Mouse (Mus musculus) cortical plate, adult 2 months (tissue): Measurements from ENCODE around the gene Cdc6. TPM values are rescaled to one million over a fixed set of nuclear protein-coding genes. Genes with fewer than 3 reads are reported as not detected.

ENCODE experiments used
- H3K27ac ChIP-seq: fragments of 200-500 bp; 2 replicates; pipeline ENCODE4 v1.5.1; 2012; ENCODE audit warnings: low read length, control low read depth, inconsistent platforms; ENCODE audit not compliant: insufficient read depth
- H3K4me1 ChIP-seq: fragments of 200-500 bp; 2 replicates; pipeline ENCODE4 v1.6.1; 2011; ENCODE audit warnings: low read length; ENCODE audit not compliant: control insufficient read depth, insufficient read depth
- H3K4me3 ChIP-seq: fragments of 200-500 bp; 2 replicates; pipeline ENCODE4 v1.5.1; 2011; ENCODE audit warnings: mild to moderate bottlenecking, low read length, control low read depth; ENCODE audit not compliant: insufficient read depth
- CTCF ChIP-seq: fragments of 200-500 bp; IDR thresholded peaks from 2 replicates; pipeline ENCODE4 v1.5.1; 2011; ENCODE audit warnings: mild to moderate bottlenecking, control low read depth, low read length; ENCODE audit not compliant: insufficient read depth; ENCODE audit errors: extremely low read depth
- POLR2A ChIP-seq: fragments of 200-500 bp; IDR thresholded peaks from 2 replicates; pipeline ENCODE4 v1.6.1; 2011; ENCODE audit warnings: mild to moderate bottlenecking, low read length, control low read depth; ENCODE audit not compliant: insufficient read depth; ENCODE audit errors: extremely low read depth
- polyA plus RNA-seq: library from polyadenylated mRNA; depleted of rRNA; stranded (reverse); fragments of >200 nt; gene quantifications from 2 replicates; pipeline ENCODE4 v1.2.3, GENCODE M21; 2012

Gene Cdc6
- polyA plus RNA-seq, 1 experiment: 0.56 TPM

- peaks cover 20% of the 10 kb centered on the region for H3K4me1 ChIP-seq
- no peak overlapping the region for H3K27ac ChIP-seq
- H3K4me3 ChIP-seq: no peak overlapping the region
- TF ChIP-seq POLR2A: no peak
- TF ChIP-seq CTCF: no peak
Observed at GRCm38 (mm10) chr11:98964616-98965415, 57.2 kb downstream of the Cdc6 start.

GRCm38 (mm10) chr11:98965416-98966077 is 57.9 kb downstream of the Cdc6 start:
- no peak for TF ChIP-seq POLR2A
- TF ChIP-seq CTCF: no peak
- Histone ChIP-seq H3K4me1 (peaks cover 21% of the 10 kb centered on the region), H3K4me3 (no peak overlapping the region), H3K27ac (no peak overlapping the region)

GRCm38 (mm10) chr11:98966499-98967141 is 59.0 kb downstream of the Cdc6 start:
- Histone ChIP-seq H3K4me3 (no peak overlapping the region), H3K27ac (no peak overlapping the region), H3K4me1 (peaks cover 21% of the 10 kb centered on the region)
- TF ChIP-seq POLR2A (no peak), CTCF (0 out of 2 replicates have a peak, but pooled peaks have one; percentile 1)

- no peak overlapping the region for H3K4me3 ChIP-seq
- peaks cover 16% of the 10 kb centered on the region for H3K4me1 ChIP-seq
- H3K27ac ChIP-seq: no peak overlapping the region
- TF ChIP-seq CTCF (no peak), POLR2A (no peak)
Observed at GRCm38 (mm10) chr11:98968079-98968478, 60.5 kb downstream of the Cdc6 start.

- H3K27ac ChIP-seq: no peak overlapping the region
- no peak overlapping the region for H3K4me3 ChIP-seq
- TF ChIP-seq POLR2A (no peak), CTCF (no peak)
- peaks cover 15% of the 10 kb centered on the region for H3K4me1 ChIP-seq
Observed at GRCm38 (mm10) chr11:98968716-98969495, 61.3 kb downstream of the Cdc6 start.

GRCm38 (mm10) chr11:98969496-98969927 is 61.9 kb downstream of the Cdc6 start:
- Histone ChIP-seq H3K4me3 (no peak overlapping the region), H3K4me1 (peaks cover 15% of the 10 kb centered on the region), H3K27ac (no peak overlapping the region)
- no peak for TF ChIP-seq POLR2A
- TF ChIP-seq CTCF: no peak

- H3K27ac ChIP-seq: no peak overlapping the region
- no peak overlapping the region for H3K4me3 ChIP-seq
- no peak for TF ChIP-seq CTCF
- TF ChIP-seq POLR2A: no peak
- peaks cover 13% of the 10 kb centered on the region for H3K4me1 ChIP-seq
Observed at GRCm38 (mm10) chr11:98970191-98970925, 62.8 kb downstream of the Cdc6 start.

GRCm38 (mm10) chr11:98971316-98972031 is 63.9 kb downstream of the Cdc6 start:
- Histone ChIP-seq H3K4me1 (peaks cover 8% of the 10 kb centered on the region), H3K27ac (no peak overlapping the region), H3K4me3 (no peak overlapping the region)
- TF ChIP-seq CTCF: no peak
- no peak for TF ChIP-seq POLR2A
